13 mouse cellular contexts compared by ENCODE assay signal in genomic region chr10:14511904-14512663, GRCm38 (mm10). TPM values are rescaled to one million over a fixed set of nuclear protein-coding genes. Genes with fewer than 3 reads are reported as not detected.
A peak's percentile ranks its signal among the peaks of the same experiment; 100 is the strongest.
DNase-seq lines count a peak whose midpoint lies in the region; ATAC-seq lines count a peak whose summit lies in the region.
"Had no signal": no experiment of that assay in that cellular context is flagged by ENCODE, and none has a peak within 500 bp of the region (broad histone marks: within the 10 kb centered on the region; RNA-seq: fewer than 3 reads in every experiment).

No protein-coding gene starts in this region.

- no peaks in the 10 kb centered on the region for H3K27me3 ChIP-seq in heart, embryonic 13.5 days (replicated peaks)
- no peaks in the 10 kb centered on the region for H3K27me3 ChIP-seq in forebrain, embryonic 16.5 days (replicated peaks; ENCODE audit: control insufficient read depth, insufficient read depth, low read length)
- no peaks in the 10 kb centered on the region for H3K27me3 ChIP-seq in midbrain, embryonic 12.5 days
- H3K27me3 ChIP-seq: kidney, embryonic 15.5 days; megakaryocyte, embryonic 14.5 days had no signal

- 0 out of 2 replicates have a peak overlapping the region, but pooled peaks have one; percentile 20 for H3K27ac ChIP-seq in heart, embryonic 13.5 days (replicated peaks)
- no peak overlapping the region for H3K27ac ChIP-seq in forebrain, embryonic 16.5 days (ENCODE audit: low read length)
- H3K27ac ChIP-seq in midbrain, embryonic 12.5 days (replicated peaks): no peak overlapping the region
- H3K27ac ChIP-seq: kidney, embryonic 15.5 days had no signal

- no peak overlapping the region for H3K4me2 ChIP-seq in heart, embryonic 13.5 days
- H3K4me2 ChIP-seq in forebrain, embryonic 16.5 days (ENCODE audit: low read length): no peak overlapping the region
- no peak overlapping the region for H3K4me2 ChIP-seq in midbrain, embryonic 12.5 days (replicated peaks)
- H3K4me2 ChIP-seq: kidney, embryonic 15.5 days had no signal

- intact Hi-C loops in heart, postnatal 36 days (cut with DNase I): no loop called here

- no peak for ATAC-seq in heart, embryonic 13.5 days (ENCODE audit: extremely low read depth, insufficient number of reproducible peaks, low FRiP score, low TSS enrichment)
- ATAC-seq in forebrain, embryonic 16.5 days: 0 out of 2 replicates have a peak, but pooled peaks have one; percentile 33
- ATAC-seq in midbrain, embryonic 12.5 days (ENCODE audit: low FRiP score, low read depth): peak; percentile 73

- no peaks in the 10 kb centered on the region for H3K9me3 ChIP-seq in heart, embryonic 13.5 days
- H3K9me3 ChIP-seq in forebrain, embryonic 16.5 days (ENCODE audit: control insufficient read depth, low read length): no peaks in the 10 kb centered on the region
- no peaks in the 10 kb centered on the region for H3K9me3 ChIP-seq in midbrain, embryonic 12.5 days
- H3K9me3 ChIP-seq: kidney, embryonic 15.5 days had no signal

- WGBS in heart, embryonic 13.5 days: 68% methylated on average over 2 of the region's 2 CpGs
- 5% methylated on average over 2 of the region's 2 CpGs for WGBS in forebrain, embryonic 16.5 days
- 26% methylated on average over 2 of the region's 2 CpGs for WGBS in midbrain, embryonic 12.5 days

- no peaks in the 10 kb centered on the region for H3K36me3 ChIP-seq in heart, embryonic 13.5 days
- H3K36me3 ChIP-seq in forebrain, embryonic 16.5 days (ENCODE audit: control insufficient read depth, insufficient read depth): no peaks in the 10 kb centered on the region
- H3K36me3 ChIP-seq in midbrain, embryonic 12.5 days: no peaks in the 10 kb centered on the region
- H3K36me3 ChIP-seq: kidney, embryonic 15.5 days had no signal

- no peak overlapping the region for H3K4me3 ChIP-seq in heart, embryonic 13.5 days
- no peak overlapping the region for H3K4me3 ChIP-seq in forebrain, embryonic 16.5 days (replicated peaks; ENCODE audit: low read length)
- no peak overlapping the region for H3K4me3 ChIP-seq in midbrain, embryonic 12.5 days
- H3K4me3 ChIP-seq: kidney, embryonic 15.5 days; megakaryocyte, embryonic 14.5 days had no signal

- no peak overlapping the region for H3K9ac ChIP-seq in heart, embryonic 13.5 days
- H3K9ac ChIP-seq in forebrain, embryonic 16.5 days (replicated peaks; ENCODE audit: low read depth, low read length): no peak overlapping the region
- no peak overlapping the region for H3K9ac ChIP-seq in midbrain, embryonic 12.5 days (replicated peaks)
- H3K9ac ChIP-seq: kidney, embryonic 15.5 days had no signal

- peaks cover 13% of the 10 kb centered on the region for H3K4me1 ChIP-seq in heart, embryonic 13.5 days
- H3K4me1 ChIP-seq in forebrain, embryonic 16.5 days (replicated peaks; ENCODE audit: control insufficient read depth, insufficient read depth, low read length): peaks cover 5% of the 10 kb centered on the region; the same call in 1 of the 2 replicates
- H3K4me1 ChIP-seq in midbrain, embryonic 12.5 days: peaks cover 5% of the 10 kb centered on the region; the same call in 1 of the 2 replicates
- H3K4me1 ChIP-seq: kidney, embryonic 15.5 days; megakaryocyte, embryonic 14.5 days had no signal

- DNase-seq in heart, postnatal 36 days: no peak
- DNase-seq in embryo, embryonic 10.5 days (ENCODE audit: low spot score): peak; percentile 36
- no peak for DNase-seq in right cerebral cortex, postnatal 4 days
- DNase-seq in right cerebral cortex, postnatal 10 days (ENCODE audit: low spot score in 2 of 2): no peak
- DNase-seq in T-cell, adult 2 months (ENCODE audit: low spot score): no peak
- DNase-seq: cerebellum, postnatal 14 days; gastrocnemius, postnatal 36 days; layer of hippocampus, postnatal 36 days had no signal

RNA-seq across cellular contexts. Expression of gene Adgrg6, which starts 33.4 kb away (rescaled TPM):
- 14.3 and 15.7 TPM in 2 replicates for polyA plus RNA-seq in heart, embryonic 13.5 days (2015; fragmentation: Nextera tagmentation; extraction: Ambion mirVana)
- 1 to 10 TPM; 2.1 to 2.5 TPM for total RNA-seq in heart, postnatal 36 days (2021)
- 0.61 and 0.81 TPM in 2 replicates for polyA plus RNA-seq in forebrain, embryonic 16.5 days (2015; fragmentation: Nextera tagmentation; extraction: Ambion mirVana)
- 2.7 and 4.3 TPM in 2 replicates for polyA plus RNA-seq in midbrain, embryonic 12.5 days (2016; fragmentation: Nextera tagmentation; extraction: Ambion mirVana)
